17 mouse cellular contexts compared by ENCODE assay signal in genomic region chr17:44479491-44479890, GRCm38 (mm10).
"Had no signal": no experiment of that assay in that cellular context is flagged by ENCODE, and none has a peak within 500 bp of the region (broad histone marks: within the 10 kb centered on the region; RNA-seq: fewer than 3 reads in every experiment).

No protein-coding gene starts in this region.

- H3K27me3 ChIP-seq: lung, embryonic 15.5 days; midbrain, embryonic 13.5 days; midbrain, embryonic 15.5 days; neural tube, embryonic 12.5 days; stomach, embryonic 15.5 days had no signal

- H3K36me3 ChIP-seq: lung, embryonic 15.5 days; midbrain, embryonic 13.5 days; midbrain, embryonic 15.5 days; neural tube, embryonic 12.5 days; stomach, embryonic 15.5 days had no signal

- H3K9me3 ChIP-seq: lung, embryonic 15.5 days; megakaryocyte, embryonic 14.5 days; midbrain, embryonic 13.5 days; midbrain, embryonic 15.5 days; neural tube, embryonic 12.5 days; stomach, embryonic 15.5 days had no signal

- DNase-seq: lung, adult 2 months; lung, postnatal 14 days; lung, postnatal 36 days; right cerebral cortex, postnatal 14 days; thymus, adult 2 months; thymus, postnatal 25 days; thymus, postnatal 4 days had no signal

- H3K4me1 ChIP-seq: lung, embryonic 15.5 days; megakaryocyte, embryonic 14.5 days; midbrain, embryonic 13.5 days; midbrain, embryonic 15.5 days; neural tube, embryonic 12.5 days; stomach, embryonic 15.5 days had no signal

- H3K4me2 ChIP-seq: lung, embryonic 15.5 days; midbrain, embryonic 11.5 days; midbrain, embryonic 13.5 days; midbrain, embryonic 15.5 days; neural tube, embryonic 12.5 days; stomach, embryonic 15.5 days had no signal

- ATAC-seq: lung, postnatal 0 days; midbrain, embryonic 13.5 days; midbrain, embryonic 15.5 days had no signal

- H3K9ac ChIP-seq: lung, embryonic 15.5 days; midbrain, embryonic 13.5 days; midbrain, embryonic 15.5 days; neural tube, embryonic 12.5 days; stomach, embryonic 15.5 days had no signal

- H3K27ac ChIP-seq: lung, embryonic 15.5 days; macrophage; midbrain, embryonic 13.5 days; midbrain, embryonic 15.5 days; neural tube, embryonic 12.5 days; stomach, embryonic 15.5 days; stomach, postnatal 0 days had no signal

- H3K4me3 ChIP-seq: lung, embryonic 15.5 days; megakaryocyte, embryonic 14.5 days; midbrain, embryonic 13.5 days; midbrain, embryonic 15.5 days; neural tube, embryonic 12.5 days; stomach, embryonic 15.5 days had no signal
